Mouse (Mus musculus) heart, embryonic 16.5 days (tissue): ENCODE results near the gene Fanci. TPM values are rescaled to one million over a fixed set of nuclear protein-coding genes. Genes with fewer than 3 reads are reported as not detected.

ENCODE experiments used
- ATAC-seq: fragments of 200-750 bp; cut with Nextera tagmentation; replicated peaks from 2 replicates; pipeline ENCODE4 v1.8.0; 2017; ENCODE audit warnings: moderate number of reproducible peaks; ENCODE audit not compliant: insufficient read depth, low FRiP score; ENCODE audit errors: extremely low read depth
- H3K27ac ChIP-seq: fragments of 300-500 bp; sonication (generic); 2 replicates; pipeline ENCODE4 v1.5.1; 2014; ENCODE audit warnings: mild to moderate bottlenecking, low read length, control low read depth, moderate library complexity
- H3K27me3 ChIP-seq: fragments of 300-500 bp; sonication (generic); 2 replicates; pipeline ENCODE4 v1.6.1; 2014; ENCODE audit warnings: low read length, mixed read lengths; ENCODE audit not compliant: control insufficient read depth, insufficient read depth
- H3K36me3 ChIP-seq: fragments of 300-500 bp; sonication (generic); 2 replicates; pipeline ENCODE4 v1.6.1; 2014; ENCODE audit not compliant: control insufficient read depth, insufficient read depth
- H3K4me1 ChIP-seq: fragments of 300-500 bp; sonication (generic); 2 replicates; pipeline ENCODE4 v1.6.1; 2014; ENCODE audit warnings: low read length, mixed read lengths; ENCODE audit not compliant: control insufficient read depth, insufficient read depth
- H3K4me2 ChIP-seq: fragments of 300-500 bp; sonication (generic); 2 replicates; pipeline ENCODE4 v1.6.1; 2014; ENCODE audit warnings: low read depth, mild to moderate bottlenecking, control low read depth, low read length
- H3K4me3 ChIP-seq: fragments of 300-500 bp; sonication (generic); 2 replicates; pipeline ENCODE4 v1.5.1; 2014; ENCODE audit warnings: mild to moderate bottlenecking, control low read depth, low read length
- H3K9ac ChIP-seq: fragments of 300-500 bp; sonication (generic); 2 replicates; pipeline ENCODE4 v1.6.1; 2014; ENCODE audit warnings: low read length, control low read depth
- H3K9me3 ChIP-seq: fragments of 300-500 bp; sonication (generic); replicated peaks from 2 replicates; pipeline ENCODE4 v1.6.1; 2016; ENCODE audit warnings: low read length; ENCODE audit not compliant: control insufficient read depth
- WGBS: fragments of 180-500 bp; shearing (Covaris S2); extraction: QIAGEN DNeasy Blood & Tissue Kit; methylation state at CpG from one replicate; pipeline ENCODE4 v1.1.7; 2014; 5-methylcytosine and 5-hydroxymethylcytosine counted together
- polyA plus RNA-seq: library from polyadenylated mRNA; unstranded; fragments of >200 nt; fragmentation: Nextera tagmentation; extraction: Ambion mirVana; gene quantifications from 2 replicates; pipeline ENCODE4 v1.2.1, GENCODE M21; 2015

Fanci gene
- 8.2 and 8.8 TPM in 2 replicates for polyA plus RNA-seq

- Histone ChIP-seq H3K4me2 (peak within 1 kb of the TSS; percentile 92), H3K9ac (peak within 1 kb of the TSS; percentile 80), H3K9me3 (no peaks in the 10 kb centered on the region), H3K4me3 (peak within 1 kb of the TSS; percentile 72), H3K4me1 (peaks cover 6% of the 10 kb centered on the region; the same call in 1 of the 2 replicates), H3K36me3 (0 out of 2 replicates have a peak, but pooled peaks cover 2% of the 10 kb centered on the region), H3K27ac (peak within 1 kb of the TSS; percentile 72), H3K27me3 (no peaks in the 10 kb centered on the region)
- WGBS = under 1% methylated on average over 44 of the region's 44 CpGs
- ATAC-seq = peak; percentile 93
Measured at GRCm38 (mm10) chr7:79391883-79392649, at the start of gene Fanci. Gene Fanci, plus strand, starts transcription at chr7:79391929.

GRCm38 (mm10) chr7:79345902-79346301 is 45.8 kb upstream of the Fanci start:
- Histone ChIP-seq H3K27me3 (no peaks in the 10 kb centered on the region), H3K4me1 (peaks cover 5% of the 10 kb centered on the region), H3K27ac (no peak overlapping the region), H3K9ac (no peak overlapping the region), H3K36me3 (peaks cover 10% of the 10 kb centered on the region), H3K4me2 (no peak overlapping the region), H3K9me3 (no peaks in the 10 kb centered on the region), H3K4me3 (no peak overlapping the region)
- no peak for ATAC-seq
- WGBS = 47% methylated on average over 4 of the region's 4 CpGs

GRCm38 (mm10) chr7:79346555-79347075 is 45.1 kb upstream of the Fanci start:
- Histone ChIP-seq H3K36me3 (peaks cover 10% of the 10 kb centered on the region), H3K27me3 (no peaks in the 10 kb centered on the region), H3K9me3 (no peaks in the 10 kb centered on the region), H3K9ac (no peak overlapping the region), H3K27ac (no peak overlapping the region), H3K4me1 (peaks cover 5% of the 10 kb centered on the region), H3K4me2 (no peak overlapping the region), H3K4me3 (no peak overlapping the region)
- 76% methylated on average over 8 of the region's 8 CpGs for WGBS
- ATAC-seq = no peak

GRCm38 (mm10) chr7:79347108-79347813 is 44.5 kb upstream of the Fanci start:
- Histone ChIP-seq H3K36me3 (peaks cover 10% of the 10 kb centered on the region), H3K4me3 (no peak overlapping the region), H3K27me3 (no peaks in the 10 kb centered on the region), H3K27ac (no peak overlapping the region), H3K9me3 (no peaks in the 10 kb centered on the region), H3K9ac (no peak overlapping the region), H3K4me1 (peaks cover 5% of the 10 kb centered on the region), H3K4me2 (no peak overlapping the region)
- no peak for ATAC-seq
- 75% methylated on average over 13 of the region's 13 CpGs for WGBS

- peaks cover 5% of the 10 kb centered on the region for H3K4me1 ChIP-seq
- no peaks in the 10 kb centered on the region for H3K9me3 ChIP-seq
- ATAC-seq = no peak
- 75% methylated on average over 8 of the region's 8 CpGs for WGBS
- no peak overlapping the region for H3K9ac ChIP-seq
- peaks cover 8% of the 10 kb centered on the region for H3K36me3 ChIP-seq
- no peak overlapping the region for H3K27ac ChIP-seq
- no peaks in the 10 kb centered on the region for H3K27me3 ChIP-seq
- no peak overlapping the region for H3K4me3 ChIP-seq
- H3K4me2 ChIP-seq = no peak overlapping the region
Measured at GRCm38 (mm10) chr7:79348816-79349215, 42.9 kb upstream of the Fanci start.

- Histone ChIP-seq H3K36me3 (peaks cover 16% of the 10 kb centered on the region), H3K4me2 (no peak overlapping the region), H3K9ac (no peak overlapping the region), H3K4me1 (peaks cover 5% of the 10 kb centered on the region), H3K9me3 (no peaks in the 10 kb centered on the region), H3K4me3 (no peak overlapping the region), H3K27me3 (no peaks in the 10 kb centered on the region), H3K27ac (no peak overlapping the region)
- ATAC-seq = 0 out of 2 replicates have a peak, but pooled peaks have one; percentile 35
- WGBS = 44% methylated on average over 12 of the region's 12 CpGs
Measured at GRCm38 (mm10) chr7:79349738-79350386, 41.9 kb upstream of the Fanci start.

GRCm38 (mm10) chr7:79358350-79359182 is 33.2 kb upstream of the Fanci start:
- peak; percentile 85 for ATAC-seq
- H3K4me3 ChIP-seq = peak overlapping the region; percentile 16; the same call in 1 of the 2 replicates
- peak overlapping the region; percentile 80 for H3K27ac ChIP-seq
- no peaks in the 10 kb centered on the region for H3K27me3 ChIP-seq
- 11% methylated on average over 15 of the region's 15 CpGs for WGBS
- no peaks in the 10 kb centered on the region for H3K9me3 ChIP-seq
- 0 out of 2 replicates have a peak overlapping the region, but pooled peaks have one; percentile 32 for H3K9ac ChIP-seq
- peaks cover 16% of the 10 kb centered on the region for H3K36me3 ChIP-seq
- H3K4me2 ChIP-seq = peak overlapping the region; percentile 55
- peaks cover 41% of the 10 kb centered on the region for H3K4me1 ChIP-seq

GRCm38 (mm10) chr7:79359183-79359435 is 32.6 kb upstream of the Fanci start:
- H3K4me3 ChIP-seq = no peak overlapping the region
- no peaks in the 10 kb centered on the region for H3K27me3 ChIP-seq
- H3K4me2 ChIP-seq = peak overlapping the region; percentile 55
- peak overlapping the region; percentile 80 for H3K27ac ChIP-seq
- H3K9ac ChIP-seq = no peak overlapping the region
- WGBS = 45% methylated on average over 3 of the region's 3 CpGs
- H3K4me1 ChIP-seq = peaks cover 46% of the 10 kb centered on the region
- H3K36me3 ChIP-seq = peaks cover 12% of the 10 kb centered on the region
- no peak; the same call in 1 of the 2 replicates for ATAC-seq
- no peaks in the 10 kb centered on the region for H3K9me3 ChIP-seq
